Mouse (Mus musculus): ENCODE data around the gene Gspt2.

GRCm38 (mm10) chrX:94624835-94625803 lies 10.8 kb upstream of the Gspt2 start:
- peak; percentile 21 for TF ChIP-seq CTCF (IDR thresholded peaks at IDR 0.05; ENCODE audit: low read depth, low read length)
- no peak for TF ChIP-seq POLR2A (IDR thresholded peaks at IDR 0.05; ENCODE audit: insufficient read depth, low read length)
- no peak for TF ChIP-seq EP300 (IDR thresholded peaks at IDR 0.05; ENCODE audit: insufficient read depth, low read depth, low read length)
